Mouse (Mus musculus): ENCODE data around the gene Dnttip1.
A peak's percentile ranks its signal among the peaks of the same experiment; 100 is the strongest.
"Not testable (repeated sequence)": the region's sequence is repeated elsewhere in the genome, so short reads cannot be mapped to it uniquely, and the experiment has no call there.

Gene Dnttip1

GRCm38 (mm10) chr2:164745843-164746479 lies at the start of gene Dnttip1, which contains the start of gene Wfdc3:
Gene Dnttip1 (plus strand): TSS chr2:164745983.
Gene Wfdc3 (minus strand): TSS chr2:164745931.
- peak; percentile 97 for DNase-seq

GRCm38 (mm10) chr2:164698201-164698600 lies 47.6 kb upstream of the Dnttip1 start, which contains the start of gene Spint4:
Gene Spint4 (plus strand): TSS chr2:164698501.
- no peak for DNase-seq

- DNase-seq: no peak
These were observed 44.8 kb upstream of the Dnttip1 start for GRCm38 (mm10) chr2:164700959-164701358.

- DNase-seq: no peak
These were observed 44.0 kb upstream of the Dnttip1 start for GRCm38 (mm10) chr2:164701761-164702160.

GRCm38 (mm10) chr2:164704235-164704634 lies 41.5 kb upstream of the Dnttip1 start:
- DNase-seq: no peak

GRCm38 (mm10) chr2:164705328-164705727 lies 40.5 kb upstream of the Dnttip1 start:
- DNase-seq: no peak

GRCm38 (mm10) chr2:164705991-164706390 lies 39.8 kb upstream of the Dnttip1 start:
- no peak for DNase-seq

GRCm38 (mm10) chr2:164715005-164715404 lies 30.8 kb upstream of the Dnttip1 start, which contains the start of gene Spint5:
Gene Spint5 (plus strand): TSS chr2:164715305.
- no peak for DNase-seq

GRCm38 (mm10) chr2:164716194-164716786 lies 29.5 kb upstream of the Dnttip1 start:
- DNase-seq: not testable (repeated sequence)

- no peak for DNase-seq
These were observed 22.5 kb upstream of the Dnttip1 start for GRCm38 (mm10) chr2:164723276-164723675.

- peak; percentile 79 for DNase-seq
These were observed 19.7 kb upstream of the Dnttip1 start for GRCm38 (mm10) chr2:164725895-164726619.

- DNase-seq: no peak
These were observed 14.1 kb upstream of the Dnttip1 start for GRCm38 (mm10) chr2:164731719-164732118.

GRCm38 (mm10) chr2:164733259-164733658 lies 12.5 kb upstream of the Dnttip1 start:
- DNase-seq: no peak

GRCm38 (mm10) chr2:164734839-164735238 lies 10.9 kb upstream of the Dnttip1 start:
- no peak for DNase-seq

GRCm38 (mm10) chr2:164735446-164735845 lies 10.3 kb upstream of the Dnttip1 start:
- no peak for DNase-seq

GRCm38 (mm10) chr2:164737377-164738090 lies 8.2 kb upstream of the Dnttip1 start:
- peak; percentile 25 for DNase-seq

- no peak for DNase-seq
These were observed 5.9 kb upstream of the Dnttip1 start for GRCm38 (mm10) chr2:164739876-164740275.

- DNase-seq: no peak
These were observed 796 bp upstream of the Dnttip1 start for GRCm38 (mm10) chr2:164744987-164745386.

GRCm38 (mm10) chr2:164746693-164747092 lies 910 bp downstream of the Dnttip1 start:
- no peak for DNase-seq

- DNase-seq: no peak
These were observed 2.4 kb downstream of the Dnttip1 start for GRCm38 (mm10) chr2:164748191-164748590.

GRCm38 (mm10) chr2:164748991-164749390 lies 3.2 kb downstream of the Dnttip1 start:
- no peak for DNase-seq

- no peak for DNase-seq
These were observed 6.7 kb downstream of the Dnttip1 start for GRCm38 (mm10) chr2:164752454-164752853.

- DNase-seq: no peak
These were observed 8.3 kb downstream of the Dnttip1 start for GRCm38 (mm10) chr2:164754105-164754504.

Data from kidney, postnatal 14 days (tissue).